Mouse (Mus musculus) layer of hippocampus, adult 9-11 months (tissue): ENCODE results near the gene Pick1.

Source experiments
- DNase-seq: peaks from one replicate; pipeline ENCODE4 v3.0.0; 2022

Gene Pick1

GRCm38 (mm10) chr15:79235268-79235667 lies 6.3 kb downstream of the Pick1 start:
- DNase-seq, result no peak

DNA sequence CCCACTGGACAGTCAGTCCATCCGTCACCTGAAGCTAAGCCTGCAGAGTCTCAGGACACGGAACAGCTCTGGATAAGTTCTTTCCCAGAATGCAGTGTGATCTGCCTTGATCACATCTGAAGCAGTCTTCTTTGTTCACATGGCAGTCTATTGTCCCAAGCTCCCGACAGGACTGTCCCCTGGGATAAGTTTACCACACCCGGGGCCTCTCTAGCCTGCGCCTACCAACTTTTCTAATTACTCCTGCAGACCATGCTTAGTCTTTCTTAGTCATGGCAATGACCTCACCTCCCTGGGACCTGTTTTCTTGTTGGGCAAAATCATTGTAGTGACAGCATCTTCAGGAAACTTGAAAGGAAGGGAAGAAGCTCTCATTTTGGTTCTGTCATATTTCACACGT lies 9.1 kb downstream of the Pick1 start:
- no peak for DNase-seq

DNA sequence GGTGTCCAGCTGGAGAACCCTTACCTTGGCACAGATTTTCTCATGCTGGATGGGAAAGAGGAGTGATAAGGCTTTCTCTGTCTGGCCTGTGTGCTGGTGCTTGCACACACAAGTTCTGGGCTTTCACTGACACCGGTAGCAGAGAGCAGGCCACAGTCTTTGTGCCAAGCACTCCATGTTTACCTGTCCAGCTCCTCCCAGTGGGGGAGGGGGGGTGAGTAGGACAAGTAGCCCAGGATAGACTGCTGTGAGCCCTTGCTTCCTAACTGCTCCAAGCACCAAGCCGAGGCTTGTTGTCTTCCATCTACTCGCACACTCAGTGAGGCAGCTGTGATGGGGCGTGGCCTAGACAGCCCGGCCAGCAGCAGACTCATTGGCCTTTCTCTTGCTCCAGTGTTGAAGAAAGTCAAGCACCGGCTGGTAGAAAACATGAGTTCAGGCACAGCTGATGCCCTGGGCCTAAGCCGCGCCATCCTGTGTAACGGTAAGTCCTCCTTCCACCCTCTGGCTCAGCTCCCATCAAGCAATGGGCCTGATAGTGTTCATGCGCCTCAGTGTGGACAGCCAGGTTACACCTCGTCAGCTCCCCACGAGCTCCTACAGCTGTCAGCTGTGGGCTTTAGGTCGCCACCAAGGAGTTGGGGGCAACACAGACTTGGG lies 13.7 kb downstream of the Pick1 start:
- no peak for DNase-seq

DNA sequence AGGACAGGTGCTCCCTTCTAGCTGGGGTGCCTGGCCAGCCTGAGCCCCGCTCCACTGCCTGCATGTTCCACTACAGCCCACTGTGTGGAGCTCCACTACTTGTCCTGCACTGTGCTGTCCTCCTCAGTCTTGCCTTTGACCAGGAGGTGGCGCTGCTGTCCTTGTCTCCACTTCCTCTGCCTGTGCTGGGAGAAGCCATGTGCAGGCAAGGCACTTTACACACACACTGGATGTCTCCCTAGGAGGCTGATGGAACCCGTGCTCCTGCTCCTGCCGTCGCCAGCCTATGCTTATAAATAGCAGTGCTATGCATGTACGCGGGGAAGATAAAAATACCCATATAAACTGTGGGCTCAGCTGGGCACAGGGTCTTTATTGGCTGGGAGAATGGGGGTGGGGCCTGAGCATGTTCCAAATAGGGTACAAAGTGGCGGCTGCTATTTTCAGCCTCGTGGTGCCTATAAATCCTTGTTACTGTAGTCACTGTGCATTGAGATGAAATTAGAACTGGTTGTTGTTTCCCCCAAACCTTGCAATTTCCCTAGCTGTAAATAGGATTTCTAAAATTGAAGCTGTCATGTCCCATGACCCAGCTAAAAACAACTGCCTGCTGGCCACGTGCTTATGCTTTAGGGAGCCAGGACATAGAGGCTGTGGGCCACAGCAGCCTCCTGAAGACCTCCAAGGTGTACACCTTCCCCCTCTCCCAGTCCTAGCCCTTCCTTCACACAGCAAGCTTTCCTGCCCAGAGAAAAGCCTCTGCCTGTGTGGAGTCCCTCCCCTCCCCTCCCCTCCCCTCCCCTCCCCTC lies 14.5 kb downstream of the Pick1 start:
- DNase-seq, result peak; percentile 99

GRCm38 (mm10) chr15:79244071-79244893 lies 15.3 kb downstream of the Pick1 start:
- DNase-seq, result no peak

DNA sequence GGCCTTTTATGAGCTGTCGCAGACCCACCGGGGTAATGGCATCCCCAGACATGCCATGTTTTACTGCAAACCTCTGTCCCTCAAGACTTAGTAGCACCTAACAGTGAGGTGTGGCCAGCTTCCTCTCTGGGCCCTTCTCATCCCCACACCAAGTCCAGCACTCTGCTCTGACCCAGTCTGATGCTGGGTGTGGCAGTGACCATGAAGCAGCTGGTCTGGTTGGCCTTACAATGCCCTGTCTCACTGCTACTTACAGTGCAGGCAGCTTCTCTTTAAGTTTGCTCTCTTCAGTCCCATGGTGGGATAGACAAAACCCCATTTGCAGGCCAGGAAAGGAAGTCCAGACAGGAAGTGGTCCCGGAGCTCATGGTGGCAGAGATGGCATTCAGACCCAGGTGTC lies 16.3 kb downstream of the Pick1 start:
- no peak for DNase-seq

DNA sequence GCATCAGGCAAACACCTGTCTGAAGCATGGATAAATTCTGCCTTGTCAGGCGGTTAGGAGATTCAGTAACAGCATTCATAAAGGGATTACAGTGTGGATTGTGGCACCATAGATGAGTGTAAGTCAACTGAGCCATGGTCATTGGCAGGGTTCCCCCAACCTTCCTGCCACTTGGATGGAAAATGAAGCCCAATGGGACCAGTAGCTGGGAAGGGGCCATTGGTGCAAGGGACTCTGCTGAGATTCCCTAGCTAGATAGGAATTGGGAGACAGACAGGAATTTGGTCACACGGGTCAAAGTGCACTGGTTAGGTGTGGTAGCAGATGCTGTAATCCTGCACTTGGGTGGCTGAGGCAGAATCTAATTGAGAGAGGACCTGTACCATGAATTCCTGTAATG lies 21.3 kb downstream of the Pick1 start:
- no peak for DNase-seq

DNA sequence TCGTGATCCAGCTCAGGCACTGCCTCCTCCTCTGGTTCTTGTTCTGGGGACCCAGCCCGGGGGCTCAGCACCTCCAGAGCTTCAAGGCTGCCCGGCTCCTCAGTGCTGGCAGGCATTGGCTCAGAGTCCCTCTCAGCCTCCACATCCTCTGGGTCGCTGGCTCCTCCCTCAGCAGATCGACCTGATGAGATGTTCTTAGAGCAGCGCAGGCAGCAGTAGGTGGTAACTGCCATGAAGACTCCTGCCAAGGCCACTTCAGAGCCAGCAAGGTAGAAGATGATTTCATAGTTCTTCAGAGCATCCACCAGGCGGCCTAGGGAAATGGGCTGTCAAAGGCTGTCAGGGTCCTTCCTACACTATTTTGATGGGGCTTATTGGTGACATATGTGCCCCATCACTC lies 22.2 kb downstream of the Pick1 start:
- DNase-seq, result no peak

GRCm38 (mm10) chr15:79251781-79252491 lies 23.0 kb downstream of the Pick1 start:
- no peak for DNase-seq

DNA sequence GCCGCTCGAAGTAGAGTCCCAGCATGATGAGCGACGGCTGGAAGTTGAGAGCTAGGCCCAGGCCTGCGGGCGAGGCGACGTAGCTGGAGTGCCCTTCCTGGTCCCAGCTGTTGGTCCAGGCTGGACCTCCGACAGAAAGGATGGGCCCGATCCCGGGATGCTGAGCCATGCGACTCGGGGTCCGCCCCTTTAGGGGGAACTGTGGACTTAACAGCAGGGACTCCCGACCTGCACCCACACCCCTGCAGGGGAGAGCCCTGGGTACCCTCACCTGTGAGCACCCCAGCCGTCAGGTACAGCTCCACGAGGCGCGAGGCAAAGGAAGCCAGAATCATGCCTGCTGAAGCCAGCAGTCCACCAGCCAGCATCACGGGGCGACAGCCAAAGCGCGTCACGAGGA lies 23.6 kb downstream of the Pick1 start:
- no peak for DNase-seq

DNA sequence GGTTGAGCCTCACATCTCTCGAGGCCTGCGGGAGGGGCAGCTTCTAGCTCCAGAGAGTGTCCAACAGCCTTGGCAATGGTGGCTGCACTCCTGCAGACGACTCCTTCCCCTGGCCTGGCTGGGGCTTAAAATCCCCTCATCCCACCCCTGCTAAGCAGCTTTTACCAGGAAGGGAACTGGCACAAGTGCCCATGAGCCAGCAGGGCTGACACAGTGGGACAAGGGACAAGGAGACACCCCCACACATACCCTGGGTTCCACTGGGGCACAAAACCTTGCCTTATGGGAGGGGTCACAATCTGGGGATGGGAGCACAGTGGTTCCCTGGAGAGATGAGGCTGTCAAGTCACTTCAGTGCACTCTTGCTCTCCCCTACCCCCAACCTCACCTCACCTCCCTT lies 25.7 kb downstream of the Pick1 start, which contains the start of gene Slc16a8:
TSS of gene Slc16a8 (minus strand) at position 101 of the 400 bp plus-strand sequence.
- DNase-seq, result no peak

GRCm38 (mm10) chr15:79258521-79258920 lies 29.5 kb downstream of the Pick1 start:
- no peak for DNase-seq

GRCm38 (mm10) chr15:79261095-79261725 lies 32.2 kb downstream of the Pick1 start:
- DNase-seq, result no peak

GRCm38 (mm10) chr15:79261757-79262156 lies 32.8 kb downstream of the Pick1 start:
- no peak for DNase-seq

DNA sequence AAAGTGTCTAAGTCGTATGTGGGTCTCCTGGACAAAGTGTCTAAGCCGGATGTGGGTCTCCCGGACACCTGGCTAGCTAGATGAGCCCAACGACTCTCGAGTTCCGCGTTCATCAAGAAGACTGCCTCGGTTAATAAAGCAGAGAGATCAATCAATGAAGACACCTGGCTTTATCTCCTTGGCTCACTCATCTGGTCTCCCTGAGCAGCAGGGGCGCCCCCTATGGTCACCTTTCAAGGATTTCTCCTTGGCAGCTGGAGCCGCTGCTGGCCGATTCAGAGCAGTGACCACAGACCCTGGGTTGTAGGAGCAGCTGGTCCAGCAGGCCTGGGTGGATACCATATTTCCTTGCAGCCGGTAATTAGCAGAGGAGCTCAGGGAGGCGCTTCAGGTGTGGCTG lies 33.4 kb downstream of the Pick1 start:
- no peak for DNase-seq

GRCm38 (mm10) chr15:79262786-79263309 lies 33.9 kb downstream of the Pick1 start:
- no peak for DNase-seq

GRCm38 (mm10) chr15:79263726-79264125 lies 34.8 kb downstream of the Pick1 start:
- DNase-seq, result no peak

DNA sequence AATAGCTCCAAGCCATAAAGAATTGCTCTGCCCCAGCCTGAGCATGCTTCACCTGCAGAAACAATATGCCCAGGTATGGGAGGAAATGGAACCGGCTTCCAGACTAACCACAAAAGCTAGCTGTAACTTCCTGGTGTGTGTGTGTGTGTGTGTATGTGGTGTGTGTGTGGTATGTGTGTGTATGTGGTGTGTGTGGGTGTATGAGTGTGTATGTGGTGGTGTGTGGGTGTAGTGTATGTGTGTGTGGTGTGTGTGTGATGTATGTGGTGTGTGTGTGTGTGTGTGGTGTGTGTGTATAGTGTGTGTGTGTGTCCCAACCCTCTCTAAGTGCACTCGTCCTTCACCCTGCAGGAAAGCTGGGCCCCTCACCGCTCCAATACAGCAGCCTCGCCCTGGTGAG lies 36.4 kb downstream of the Pick1 start:
- no peak for DNase-seq

DNA sequence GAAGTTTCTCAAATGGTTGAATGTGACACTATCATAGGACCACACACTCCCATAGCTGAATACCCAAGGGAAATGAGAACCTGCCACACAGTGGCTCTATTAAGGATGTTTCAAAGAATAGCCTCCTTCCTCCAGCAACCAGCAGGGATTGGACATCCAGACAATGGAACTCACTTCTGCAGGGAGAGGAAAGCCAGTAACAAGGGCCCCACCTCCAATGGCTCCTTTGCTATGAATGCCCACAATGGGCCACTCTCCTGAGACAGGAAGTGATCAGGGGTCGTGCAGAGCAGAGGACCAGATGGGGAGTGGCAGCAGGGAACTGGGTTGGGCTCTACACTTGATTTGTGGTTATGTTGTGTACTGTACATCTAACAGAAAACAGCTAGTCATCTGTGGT lies 39.5 kb downstream of the Pick1 start:
- no peak for DNase-seq

GRCm38 (mm10) chr15:79270317-79271123 lies 41.5 kb downstream of the Pick1 start:
- peak; percentile 68 for DNase-seq

DNA sequence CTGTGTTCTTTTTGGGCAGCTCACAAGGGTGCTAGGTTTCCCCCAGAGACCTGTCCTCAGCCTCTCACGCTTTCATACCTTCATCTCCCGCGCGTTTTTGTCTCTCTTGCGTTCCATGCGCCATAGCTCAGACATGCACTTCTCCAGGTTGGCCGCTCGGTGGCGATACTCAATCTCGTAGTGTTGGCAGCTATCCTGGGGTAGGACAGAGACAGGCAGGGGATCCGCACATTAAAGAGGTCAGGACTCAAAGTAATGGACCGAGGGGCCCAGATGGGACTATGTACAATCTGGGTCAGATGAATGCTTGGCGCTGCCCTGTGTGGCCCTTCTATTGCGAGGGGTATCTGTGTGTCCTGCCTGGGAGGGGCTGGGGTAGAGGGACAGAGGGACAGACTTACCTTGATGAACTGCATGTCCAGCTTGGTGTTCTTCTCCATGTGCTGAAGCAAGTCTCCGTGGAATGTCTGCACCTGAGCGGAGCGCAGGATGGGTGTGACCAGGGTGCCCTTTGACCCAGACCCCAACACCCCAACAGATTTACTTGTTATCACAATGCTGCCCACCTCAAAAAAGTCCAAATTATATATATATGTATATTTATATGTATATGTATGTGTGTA lies 42.3 kb downstream of the Pick1 start:
- no peak for DNase-seq
